Mouse (Mus musculus) left cerebral cortex, postnatal 25 days (tissue): Measurements from ENCODE around the gene Atp6v1a. TPM values are rescaled to one million over a fixed set of nuclear protein-coding genes. Genes with fewer than 3 reads are reported as not detected.
A peak's percentile ranks its signal among the peaks of the same experiment; 100 is the strongest.

ENCODE experiments used
- DNase-seq, 2 experiments: peaks; one replicate each; pipeline ENCODE4 v3.0.0; 2022; ENCODE audit warnings: low spot score in 2 of 2, mixed read lengths in 1 of 2
- intact Hi-C: fragments of 180-260 bp; cut with DNase I; formaldehyde crosslinking; loops from one replicate; pipeline ENCODE4 v1.15.1; 2025
- total RNA-seq, 2 experiments: library from RNA; stranded (reverse); gene quantifications; 2 replicates each; pipeline ENCODE4 v1.2.3; 2021

Atp6v1a gene
- 100 to 1,000 TPM; 440 to 493 TPM for total RNA-seq

GRCm38 (mm10) chr16:44139536-44140185 lies at the start of gene Atp6v1a, which contains the start of gene Naa50:
TSS of gene Atp6v1a (minus strand) at chr16:44139705.
TSS of gene Naa50 (plus strand) at chr16:44139830.
- peak; percentile 89 to 93 for DNase-seq
- intact Hi-C loops = loop anchor here (1.0 to 2.0 kb wide), 2 partner anchors 17 to 33 kb away; partner anchors contain the start of gene Usf3

GRCm38 (mm10) chr16:44188766-44189165 lies 49.3 kb upstream of the Atp6v1a start:
- intact Hi-C loops = no loop called here
- no peak for DNase-seq

GRCm38 (mm10) chr16:44187172-44187571 lies 47.7 kb upstream of the Atp6v1a start:
- no peak for DNase-seq
- intact Hi-C loops = no loop called here

GRCm38 (mm10) chr16:44184769-44185168 lies 45.3 kb upstream of the Atp6v1a start:
- intact Hi-C loops = no loop called here
- DNase-seq = no peak

- no peak for DNase-seq
Observed at GRCm38 (mm10) chr16:44182597-44182996, 43.1 kb upstream of the Atp6v1a start.

DNA sequence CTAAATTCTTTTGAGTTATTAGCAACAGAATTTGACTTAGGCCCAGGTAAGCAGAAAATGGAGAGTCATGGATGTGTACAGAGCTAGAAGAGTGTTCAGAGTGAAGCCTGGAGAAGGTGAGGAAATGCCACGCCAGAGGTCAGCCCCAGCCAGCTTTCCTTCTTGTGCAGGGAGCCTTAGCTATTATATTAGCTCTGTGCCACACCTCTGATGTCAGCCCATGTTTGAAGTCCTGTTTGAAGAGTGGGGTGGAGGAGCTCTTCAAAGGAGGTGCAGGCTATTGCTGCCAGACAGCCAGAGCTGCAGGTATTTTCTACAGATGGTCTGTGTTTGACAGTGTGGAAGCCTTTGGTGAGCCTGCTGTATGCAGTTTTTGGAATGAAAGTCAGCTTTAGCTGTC lies 39.0 kb upstream of the Atp6v1a start:
- DNase-seq = no peak
- intact Hi-C loops = no loop called here

More at GRCm38 (mm10) chr16:44182597-44182996, 43.1 kb upstream of the Atp6v1a start:
- intact Hi-C loops = no loop called here

GRCm38 (mm10) chr16:44176511-44176910 lies 37.0 kb upstream of the Atp6v1a start:
- intact Hi-C loops = no loop called here
- no peak for DNase-seq

- intact Hi-C loops = no loop called here
- no peak for DNase-seq
Observed at GRCm38 (mm10) chr16:44175001-44175400, 35.5 kb upstream of the Atp6v1a start.

- intact Hi-C loops = loop anchor here (2.0 to 5.0 kb wide), 3 partner anchors 35 to 188 kb away; partner anchors contain the start of genes Atp6v1a, Naa50 and Spice1
- DNase-seq = no peak
Observed at GRCm38 (mm10) chr16:44173966-44174530, 34.5 kb upstream of the Atp6v1a start.

- intact Hi-C loops = loop anchor here (2.0 to 5.0 kb wide), 3 partner anchors 35 to 189 kb away; partner anchors contain the start of genes Atp6v1a, Naa50 and Spice1
- DNase-seq = peak; percentile 28 to 49
Observed at GRCm38 (mm10) chr16:44173155-44173941, 33.8 kb upstream of the Atp6v1a start, which contains the start of gene Usf3. TSS of gene Usf3 (plus strand) at chr16:44173246.

GRCm38 (mm10) chr16:44172297-44173154 lies 33.0 kb upstream of the Atp6v1a start:
- DNase-seq = peak; percentile 98 to 100
- intact Hi-C loops = loop anchor here (2.0 to 5.0 kb wide), 3 partner anchors 34 to 190 kb away; partner anchors contain the start of genes Atp6v1a, Naa50 and Spice1

DNA sequence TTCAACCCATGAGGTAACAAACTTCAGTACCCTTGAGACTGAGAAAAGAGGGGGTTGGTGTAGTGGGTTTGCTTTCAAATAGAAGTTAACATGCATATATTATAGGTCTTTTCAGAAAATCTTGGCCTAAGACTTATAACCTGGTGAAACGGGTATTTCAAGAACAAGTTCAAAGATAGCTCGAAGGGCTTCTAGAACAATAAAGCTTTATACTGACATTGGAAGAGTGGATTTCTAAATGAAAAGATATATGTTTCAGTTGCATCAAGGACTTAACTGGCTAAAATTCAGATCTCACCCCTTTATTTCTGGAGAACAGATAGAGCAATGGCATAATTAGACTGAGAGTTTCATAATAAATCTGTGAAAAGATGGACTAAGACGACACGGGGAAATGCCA lies 29.5 kb upstream of the Atp6v1a start:
- intact Hi-C loops = no loop called here
- no peak for DNase-seq

GRCm38 (mm10) chr16:44165182-44165581 lies 25.7 kb upstream of the Atp6v1a start:
- intact Hi-C loops = no loop called here
- no peak for DNase-seq

GRCm38 (mm10) chr16:44163831-44164230 lies 24.3 kb upstream of the Atp6v1a start:
- no peak for DNase-seq
- intact Hi-C loops = no loop called here

DNA sequence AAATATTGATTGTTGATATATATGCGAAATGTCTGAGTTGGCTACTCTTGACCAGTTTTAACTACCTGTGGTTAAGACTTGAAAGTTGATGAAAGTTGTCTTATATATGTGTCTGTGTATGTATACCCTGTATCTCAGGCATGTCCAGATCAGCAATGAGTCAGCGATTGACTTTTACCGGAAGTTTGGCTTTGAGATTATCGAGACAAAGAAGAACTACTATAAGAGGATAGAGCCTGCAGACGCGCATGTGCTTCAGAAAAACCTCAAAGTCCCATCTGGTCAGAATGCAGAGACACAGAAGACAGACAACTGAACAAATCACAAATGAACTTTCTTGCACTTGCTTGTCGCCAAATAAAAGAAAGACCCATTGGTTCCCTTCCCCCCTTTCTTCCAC lies 19.8 kb upstream of the Atp6v1a start:
- DNase-seq = no peak

GRCm38 (mm10) chr16:44154497-44155057 lies 15.1 kb upstream of the Atp6v1a start:
- DNase-seq = no peak
- intact Hi-C loops = no loop called here

More for the DNA sequence above, 19.8 kb upstream of the Atp6v1a start:
- intact Hi-C loops = no loop called here

DNA sequence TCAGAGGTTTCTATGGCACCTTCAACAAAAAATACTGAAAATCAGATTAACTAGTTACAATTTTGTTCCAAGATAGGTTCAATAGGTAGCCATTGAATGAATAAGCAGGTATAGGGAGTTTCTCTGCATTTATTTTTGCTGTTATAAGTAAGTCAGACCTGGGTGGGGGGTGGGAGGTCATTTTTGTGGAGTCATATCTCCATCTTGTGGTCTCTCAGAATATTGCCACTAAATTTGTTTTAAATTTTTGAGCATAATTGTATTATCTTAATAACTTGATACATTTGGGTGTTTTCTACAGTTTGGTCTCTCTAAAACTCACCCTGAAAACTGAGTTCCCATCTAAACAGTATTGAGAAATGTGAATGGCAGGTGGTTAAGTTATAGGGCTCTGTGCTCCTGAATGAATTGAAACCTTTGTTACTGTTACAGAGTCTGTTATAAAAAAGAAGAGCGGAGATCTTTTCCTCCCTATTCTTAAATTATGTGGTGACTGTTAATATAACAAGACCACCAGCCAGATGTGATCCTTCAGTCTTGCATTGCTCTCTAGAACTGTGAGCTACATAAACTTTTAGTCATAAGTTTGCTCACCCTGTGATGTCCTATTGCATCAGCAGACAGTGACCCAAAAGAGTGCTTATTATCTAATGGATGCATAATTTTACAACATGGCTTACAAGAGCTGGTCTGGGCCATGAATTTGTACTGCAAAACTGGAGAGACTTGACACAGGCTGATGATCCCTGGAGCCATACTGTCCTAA lies 9.7 kb upstream of the Atp6v1a start:
- DNase-seq = no peak
- intact Hi-C loops = no loop called here

DNA sequence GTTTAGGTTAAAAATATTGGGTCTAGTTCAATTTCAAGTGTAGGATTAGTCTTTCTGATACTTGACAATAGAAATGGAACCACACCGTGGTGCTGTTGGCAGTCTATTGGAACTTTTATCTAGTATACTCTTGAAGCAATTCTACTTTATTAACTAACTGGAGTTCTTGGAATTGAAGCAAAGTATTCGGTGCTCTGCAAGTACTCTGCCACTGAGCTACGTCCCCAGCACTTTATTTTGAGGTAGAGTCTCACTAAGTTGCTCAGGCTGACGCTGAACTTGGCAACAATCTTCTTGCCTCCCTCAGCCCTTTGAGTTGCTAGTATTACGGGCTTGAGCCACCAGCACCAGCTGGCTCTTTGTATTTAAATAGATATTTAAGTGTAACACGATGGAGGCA lies 2.0 kb upstream of the Atp6v1a start:
- intact Hi-C loops = no loop called here
- peak in 1 of 2 experiments; percentile 84 for DNase-seq
